Mouse (Mus musculus): ENCODE data around the gene Ccdc78. TPM values are rescaled to one million over a fixed set of nuclear protein-coding genes. Genes with fewer than 3 reads are reported as not detected.

Gene Ccdc78
- polyA plus RNA-seq, 1 experiment from 2014 or later, result 0.16 TPM

DNA sequence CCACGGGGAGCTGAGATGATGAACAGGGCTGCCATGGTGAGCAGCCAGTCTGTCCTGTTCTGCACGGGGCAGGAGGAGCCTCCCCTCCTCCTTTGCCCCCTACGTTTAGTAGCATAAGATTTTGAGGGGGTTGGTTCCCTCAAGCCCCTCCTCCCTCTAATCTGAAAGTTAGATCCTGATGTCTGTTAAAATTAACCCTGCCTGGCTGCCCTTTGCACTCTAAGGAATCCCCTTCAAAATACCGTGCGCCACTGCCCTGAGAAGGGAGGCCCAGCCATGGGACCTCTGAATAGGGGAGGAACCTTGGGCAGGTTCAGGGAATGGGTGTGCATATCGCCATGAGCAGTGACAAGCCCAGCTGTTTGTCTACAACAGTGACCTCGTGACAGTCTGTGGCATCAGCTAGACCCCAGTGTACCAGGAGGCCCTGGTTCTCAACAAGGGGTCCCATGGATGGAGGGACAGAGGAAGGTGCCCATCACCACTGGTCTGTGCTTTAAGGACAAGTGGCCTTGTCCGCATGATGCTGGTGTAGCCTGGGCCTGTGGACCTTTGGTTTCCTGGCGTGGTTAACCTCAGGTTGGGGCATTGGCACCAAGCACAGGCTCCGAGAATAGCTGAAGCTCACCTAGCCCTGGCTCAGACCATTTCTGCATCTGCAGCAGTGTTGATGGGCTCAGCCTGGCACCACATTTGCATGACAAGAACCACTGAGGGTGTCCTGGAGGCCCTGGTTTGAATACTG lies 10.9 kb upstream of the Ccdc78 start:
- Histone ChIP-seq H3K27ac (ENCODE audit: low read length) (no peak overlapping the region), H3K9me3 (ENCODE audit: low read length) (no peaks in the 10 kb centered on the region), H3K36me3 (ENCODE audit: insufficient read depth, low read length) (peaks cover 19% of the 10 kb centered on the region), H3K4me2 (replicated peaks; ENCODE audit: low read depth, low read length) (no peak overlapping the region), H3K4me3 (ENCODE audit: low read length) (no peak overlapping the region), H3K9ac (replicated peaks; ENCODE audit: low read length) (no peak overlapping the region), H3K27me3 (ENCODE audit: insufficient read depth, low read length) (no peaks in the 10 kb centered on the region), H3K4me1 (ENCODE audit: insufficient read depth, low read length) (peaks cover 8% of the 10 kb centered on the region)
- ATAC-seq (ENCODE audit: low FRiP score, low TSS enrichment), result peak; percentile 33; the same call in 1 of the 2 replicates
- WGBS, result 69% methylated on average over 10 of the region's 10 CpGs

DNA sequence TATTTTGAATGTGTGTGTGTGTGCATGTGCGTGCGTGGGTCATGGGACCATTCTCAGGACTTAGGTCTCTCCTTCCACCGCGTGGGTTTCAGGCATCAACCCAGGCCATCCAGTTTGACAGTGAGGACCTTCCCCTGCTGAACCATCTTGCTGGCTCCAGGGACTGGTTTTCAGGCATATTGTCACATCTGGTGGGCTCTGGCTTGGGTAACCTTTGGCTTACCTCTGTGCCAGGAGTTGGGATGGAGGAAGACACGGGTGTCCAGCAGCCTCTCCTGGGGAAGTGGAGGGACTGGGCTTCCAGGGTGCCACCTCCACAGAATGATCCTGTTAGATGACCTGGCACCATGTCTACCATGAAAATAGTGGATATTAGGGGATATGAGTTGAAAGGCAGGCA lies 8.4 kb upstream of the Ccdc78 start:
- no peaks in the 10 kb centered on the region for H3K9me3 ChIP-seq (ENCODE audit: low read length)
- ATAC-seq (ENCODE audit: low FRiP score, low TSS enrichment), result no peak
- no peak overlapping the region for H3K4me2 ChIP-seq (replicated peaks; ENCODE audit: low read depth, low read length)
- peaks cover 41% of the 10 kb centered on the region for H3K36me3 ChIP-seq (ENCODE audit: insufficient read depth, low read length)
- no peak overlapping the region for H3K9ac ChIP-seq (replicated peaks; ENCODE audit: low read length)
- peaks cover 8% of the 10 kb centered on the region for H3K4me1 ChIP-seq (ENCODE audit: insufficient read depth, low read length)
- H3K4me3 ChIP-seq (ENCODE audit: low read length), result no peak overlapping the region
- 94% methylated on average over 5 of the region's 5 CpGs for WGBS
- no peaks in the 10 kb centered on the region for H3K27me3 ChIP-seq (ENCODE audit: insufficient read depth, low read length)
- no peak overlapping the region for H3K27ac ChIP-seq (ENCODE audit: low read length)

DNA sequence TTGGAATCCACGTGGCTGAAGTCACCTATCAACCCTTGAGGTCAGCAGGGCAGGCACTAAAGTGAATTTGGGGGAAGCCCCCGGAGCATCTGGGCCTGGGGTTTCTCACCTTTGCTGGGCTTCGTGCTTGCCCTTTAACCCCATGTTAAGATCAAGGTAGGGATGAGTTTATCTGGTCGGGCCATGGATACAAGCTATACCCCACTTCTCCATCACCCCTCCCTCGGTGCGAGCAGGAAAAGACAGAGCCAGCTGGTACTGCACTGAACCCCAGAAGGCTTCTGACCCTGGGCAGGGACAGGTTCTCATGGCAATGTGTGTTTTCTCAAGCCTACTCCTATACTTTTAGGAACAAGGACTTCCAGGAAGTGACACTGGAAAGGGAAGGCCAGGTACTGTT lies 5.0 kb upstream of the Ccdc78 start:
- H3K36me3 ChIP-seq (ENCODE audit: insufficient read depth, low read length), result peaks cover 45% of the 10 kb centered on the region

DNA sequence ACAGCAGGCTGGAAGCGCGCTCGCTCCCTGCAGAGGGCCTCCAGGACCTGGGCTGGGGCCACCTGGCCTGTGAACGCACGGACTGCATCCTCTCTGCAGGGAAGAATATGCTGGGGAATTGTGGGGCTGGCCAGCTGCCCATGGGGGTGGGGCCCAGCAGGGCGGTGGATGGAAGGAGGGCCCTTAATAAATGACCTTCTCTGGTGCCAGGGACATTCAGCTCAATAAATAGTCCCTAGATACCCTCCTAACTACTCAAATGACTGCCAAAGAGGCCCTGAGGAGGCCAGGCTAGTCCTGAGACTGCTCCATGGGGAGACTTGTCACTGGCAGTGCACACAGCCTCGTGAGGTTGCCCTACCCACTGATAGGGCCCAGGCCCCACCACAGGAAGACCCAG lies 3.3 kb upstream of the Ccdc78 start:
- 81% methylated on average over 7 of the region's 7 CpGs for WGBS
- H3K27me3 ChIP-seq (ENCODE audit: insufficient read depth, low read length), result no peaks in the 10 kb centered on the region
- no peak for ATAC-seq (ENCODE audit: low FRiP score, low TSS enrichment)

More for the DNA sequence above, 5.0 kb upstream of the Ccdc78 start:
- H3K27me3 ChIP-seq (ENCODE audit: insufficient read depth, low read length), result no peaks in the 10 kb centered on the region
- no peak overlapping the region for H3K27ac ChIP-seq (ENCODE audit: low read length)
- no peak overlapping the region for H3K9ac ChIP-seq (replicated peaks; ENCODE audit: low read length)
- H3K4me1 ChIP-seq (ENCODE audit: insufficient read depth, low read length), result peaks cover 16% of the 10 kb centered on the region
- no peak overlapping the region for H3K4me3 ChIP-seq (ENCODE audit: low read length)
- no peak overlapping the region for H3K4me2 ChIP-seq (replicated peaks; ENCODE audit: low read depth, low read length)
- no peak for ATAC-seq (ENCODE audit: low FRiP score, low TSS enrichment)
- 70% methylated on average over 6 of the region's 6 CpGs for WGBS
- no peaks in the 10 kb centered on the region for H3K9me3 ChIP-seq (ENCODE audit: low read length)

DNA sequence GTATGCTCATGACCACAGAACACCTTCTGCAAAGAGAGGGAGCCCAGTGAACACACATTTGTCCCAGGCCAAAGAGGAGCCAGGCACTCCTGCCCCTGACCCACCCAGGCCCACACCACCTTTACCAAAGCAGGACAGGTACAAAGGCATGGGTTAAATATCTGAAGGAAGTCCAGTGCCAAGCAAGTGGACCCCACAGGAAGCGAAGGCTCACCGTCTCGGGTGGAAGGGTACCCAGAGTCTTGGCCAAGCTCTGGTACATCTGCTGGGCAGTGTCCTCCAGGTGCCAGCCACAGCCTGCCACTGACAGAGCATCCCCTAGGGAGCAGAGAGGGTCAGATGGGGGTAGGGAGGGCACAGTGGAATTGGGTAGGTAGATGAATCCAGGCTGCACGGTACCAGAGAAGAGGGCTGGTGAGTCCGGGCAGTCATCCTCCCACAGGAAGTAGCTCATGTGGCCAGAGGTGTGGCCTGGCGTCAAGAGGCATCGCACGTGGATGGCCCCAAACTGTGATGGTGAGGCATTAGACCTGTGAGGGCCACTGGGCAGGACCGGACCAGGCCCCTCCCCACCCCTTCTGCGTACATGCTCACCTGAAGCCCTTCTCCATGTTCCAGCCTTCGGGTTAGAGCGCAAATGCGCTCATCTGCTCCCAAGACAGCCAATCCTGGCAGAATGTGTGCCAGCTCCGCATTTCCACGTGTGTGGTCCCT lies 2.4 kb upstream of the Ccdc78 start:
- H3K36me3 ChIP-seq (ENCODE audit: insufficient read depth, low read length), result peaks cover 36% of the 10 kb centered on the region
- H3K4me2 ChIP-seq (replicated peaks; ENCODE audit: low read depth, low read length), result peak overlapping the region; percentile 90
- 71% methylated on average over 15 of the region's 15 CpGs for WGBS
- H3K9me3 ChIP-seq (ENCODE audit: low read length), result no peaks in the 10 kb centered on the region
- peak overlapping the region; percentile 85 for H3K4me3 ChIP-seq (ENCODE audit: low read length)
- peaks cover 16% of the 10 kb centered on the region for H3K4me1 ChIP-seq (ENCODE audit: insufficient read depth, low read length)
- no peak overlapping the region for H3K27ac ChIP-seq (ENCODE audit: low read length)
- ATAC-seq (ENCODE audit: low FRiP score, low TSS enrichment), result no peak
- H3K9ac ChIP-seq (replicated peaks; ENCODE audit: low read length), result peak overlapping the region; percentile 86
- no peaks in the 10 kb centered on the region for H3K27me3 ChIP-seq (ENCODE audit: insufficient read depth, low read length)

More for the DNA sequence above, 3.3 kb upstream of the Ccdc78 start:
- H3K4me2 ChIP-seq (replicated peaks; ENCODE audit: low read depth, low read length), result no peak overlapping the region
- H3K4me1 ChIP-seq (ENCODE audit: insufficient read depth, low read length), result peaks cover 16% of the 10 kb centered on the region
- H3K27ac ChIP-seq (ENCODE audit: low read length), result no peak overlapping the region
- H3K36me3 ChIP-seq (ENCODE audit: insufficient read depth, low read length), result peaks cover 36% of the 10 kb centered on the region
- H3K4me3 ChIP-seq (ENCODE audit: low read length), result no peak overlapping the region
- H3K9me3 ChIP-seq (ENCODE audit: low read length), result no peaks in the 10 kb centered on the region
- no peak overlapping the region for H3K9ac ChIP-seq (replicated peaks; ENCODE audit: low read length)

DNA sequence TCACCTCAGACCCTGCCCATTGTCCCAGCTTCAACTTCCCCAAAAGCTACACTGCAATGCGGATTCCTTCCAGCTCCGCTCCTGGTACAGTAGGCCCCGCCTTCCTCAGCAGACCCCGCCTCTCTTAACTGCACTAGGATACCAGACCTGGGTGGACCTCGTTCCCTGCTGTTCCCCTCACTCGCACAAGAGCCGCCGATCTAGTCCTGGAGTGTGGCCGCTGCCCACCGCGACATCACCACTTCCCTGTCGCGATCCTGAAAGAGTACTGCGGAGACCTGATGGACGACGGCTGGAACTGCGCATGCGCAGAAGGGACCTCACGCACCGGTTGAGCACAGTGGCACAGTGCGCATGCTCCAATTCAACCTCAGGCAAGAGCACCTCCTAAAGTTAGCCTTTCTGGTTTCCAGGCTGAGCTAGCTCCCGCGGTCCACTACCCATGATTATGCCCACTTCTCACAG lies 1.1 kb upstream of the Ccdc78 start, which contains the start of gene Haghl:
TSS of gene Haghl (minus strand) at position 393 of the 465 bp plus-strand sequence.
- H3K9ac ChIP-seq (replicated peaks; ENCODE audit: low read length), result peak within 1 kb of the TSS; percentile 86
- no peaks in the 10 kb centered on the region for H3K27me3 ChIP-seq (ENCODE audit: insufficient read depth, low read length)
- H3K9me3 ChIP-seq (ENCODE audit: low read length), result no peaks in the 10 kb centered on the region
- under 1% methylated on average over 23 of the region's 23 CpGs for WGBS
- H3K4me2 ChIP-seq (replicated peaks; ENCODE audit: low read depth, low read length), result peak within 1 kb of the TSS; percentile 90
- H3K4me3 ChIP-seq (ENCODE audit: low read length), result peak within 1 kb of the TSS; percentile 85
- H3K36me3 ChIP-seq (ENCODE audit: insufficient read depth, low read length), result peaks cover 30% of the 10 kb centered on the region
- peak; percentile 79 for ATAC-seq (ENCODE audit: low FRiP score, low TSS enrichment)
- H3K4me1 ChIP-seq (ENCODE audit: insufficient read depth, low read length), result peaks cover 16% of the 10 kb centered on the region
- peak within 1 kb of the TSS; percentile 95 for H3K27ac ChIP-seq (ENCODE audit: low read length)

DNA sequence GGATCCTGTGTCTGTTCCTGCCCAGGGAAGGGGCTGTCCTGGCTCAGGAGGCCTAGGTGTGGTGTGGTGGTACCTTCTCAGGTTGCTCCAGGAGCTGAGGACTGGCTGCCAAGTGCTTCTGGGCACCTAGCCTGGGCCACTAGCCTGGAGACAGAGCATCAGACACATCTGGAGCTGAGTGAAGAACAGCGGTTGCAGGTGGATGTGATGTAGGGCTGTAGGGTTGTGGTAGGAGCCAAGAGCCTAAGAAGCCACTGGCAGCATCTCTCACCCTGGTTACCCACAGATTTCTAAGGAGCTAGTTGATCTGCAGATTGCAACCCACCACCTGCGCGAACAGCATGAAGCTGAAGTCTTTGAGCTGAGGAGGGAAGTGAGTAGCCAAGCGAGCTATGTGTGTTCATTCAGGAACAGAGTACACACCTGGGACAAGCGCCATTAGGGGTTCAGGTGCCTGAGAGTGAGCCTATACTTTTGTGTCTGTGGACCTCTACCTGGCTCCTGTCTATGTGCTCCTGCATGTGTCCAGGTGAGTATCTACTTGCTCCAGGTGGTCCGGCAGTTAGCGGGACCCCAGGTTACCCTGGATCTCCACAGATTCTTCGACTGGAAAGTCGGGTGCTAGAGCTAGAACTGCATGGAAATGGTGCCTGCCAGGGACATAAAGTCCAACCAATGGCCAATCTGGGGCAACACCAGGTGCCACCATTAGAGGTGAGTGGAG lies 563 bp downstream of the Ccdc78 start:
- Histone ChIP-seq H3K4me3 (ENCODE audit: low read length) (no peak overlapping the region), H3K9me3 (ENCODE audit: low read length) (no peaks in the 10 kb centered on the region), H3K36me3 (ENCODE audit: insufficient read depth, low read length) (peaks cover 16% of the 10 kb centered on the region), H3K4me2 (replicated peaks; ENCODE audit: low read depth, low read length) (no peak overlapping the region), H3K27me3 (ENCODE audit: insufficient read depth, low read length) (no peaks in the 10 kb centered on the region), H3K4me1 (ENCODE audit: insufficient read depth, low read length) (peaks cover 29% of the 10 kb centered on the region), H3K9ac (replicated peaks; ENCODE audit: low read length) (no peak overlapping the region), H3K27ac (ENCODE audit: low read length) (no peak overlapping the region)
- no peak for ATAC-seq (ENCODE audit: low FRiP score, low TSS enrichment)
- WGBS, result 91% methylated on average over 9 of the region's 9 CpGs

DNA sequence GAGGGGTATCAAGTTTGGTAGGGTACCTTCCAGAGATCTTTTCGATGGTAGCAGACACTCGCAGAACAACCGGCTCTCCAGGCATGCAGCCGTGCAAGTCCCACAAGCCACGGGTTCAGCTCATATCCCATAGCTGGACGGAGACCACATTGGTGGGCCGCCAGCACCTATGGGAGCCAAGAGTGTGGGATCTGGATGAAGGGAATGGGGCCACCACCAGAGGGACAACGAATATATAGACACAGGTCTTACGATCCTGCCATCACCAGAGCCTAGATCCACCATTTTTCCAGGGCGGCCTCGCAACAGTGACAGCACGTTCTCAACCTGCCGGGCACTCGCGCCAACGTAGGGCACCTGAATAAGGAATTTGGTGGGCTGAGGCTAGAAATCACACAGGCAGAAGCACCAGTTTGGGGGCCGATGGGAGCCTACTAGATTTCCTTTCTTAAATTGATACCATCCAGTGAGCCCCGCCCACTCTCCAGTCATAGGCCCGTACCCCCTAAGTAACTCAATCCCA lies 5.0 kb downstream of the Ccdc78 start:
- peaks cover 54% of the 10 kb centered on the region for H3K4me1 ChIP-seq (ENCODE audit: insufficient read depth, low read length)
- H3K4me3 ChIP-seq (ENCODE audit: low read length), result peak overlapping the region; percentile 95
- H3K4me2 ChIP-seq (replicated peaks; ENCODE audit: low read depth, low read length), result peak overlapping the region; percentile 93
- WGBS, result 24% methylated on average over 19 of the region's 19 CpGs
- H3K27me3 ChIP-seq (ENCODE audit: insufficient read depth, low read length), result no peaks in the 10 kb centered on the region
- H3K27ac ChIP-seq (ENCODE audit: low read length), result peak overlapping the region; percentile 99
- H3K9me3 ChIP-seq (ENCODE audit: low read length), result no peaks in the 10 kb centered on the region
- 0 out of 2 replicates have a peak, but pooled peaks cover 2% of the 10 kb centered on the region for H3K36me3 ChIP-seq (ENCODE audit: insufficient read depth, low read length)
- H3K9ac ChIP-seq (replicated peaks; ENCODE audit: low read length), result peak overlapping the region; percentile 85
- ATAC-seq (ENCODE audit: low FRiP score, low TSS enrichment), result no peak

DNA sequence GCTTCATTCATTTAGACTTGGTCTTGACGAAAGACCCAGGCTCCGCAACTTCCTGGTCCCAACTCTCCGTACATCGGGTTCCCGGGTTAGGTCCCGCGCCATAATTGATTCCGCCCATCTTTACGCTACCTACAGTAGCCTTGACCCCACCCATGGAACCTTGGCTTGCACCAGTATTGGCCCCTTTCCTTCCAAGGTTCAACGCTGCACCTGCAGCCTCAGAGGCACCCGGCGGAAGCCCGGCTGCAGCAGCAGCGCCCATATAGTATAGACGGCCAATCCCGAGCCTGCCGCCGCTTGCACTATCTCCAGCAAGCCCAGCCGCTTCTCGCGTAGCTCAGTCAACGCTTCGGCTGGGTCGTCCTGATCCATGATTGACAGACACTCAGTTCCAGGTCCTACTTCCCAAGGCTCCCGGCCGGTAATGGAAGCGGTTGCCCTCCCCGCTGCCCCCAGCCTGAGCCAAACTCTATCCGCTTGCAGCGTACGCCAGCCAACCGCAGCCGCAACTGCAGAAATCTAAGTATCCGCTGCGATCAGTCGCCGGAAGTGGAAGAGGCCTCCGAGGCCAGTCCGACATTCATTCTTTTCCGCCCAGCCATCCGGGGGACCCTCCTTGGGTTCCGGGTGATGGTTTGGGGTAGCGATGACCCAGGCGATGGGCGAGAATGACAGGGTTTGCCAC lies 5.6 kb downstream of the Ccdc78 start:
- 0 out of 2 replicates have a peak, but pooled peaks cover 2% of the 10 kb centered on the region for H3K36me3 ChIP-seq (ENCODE audit: insufficient read depth, low read length)
- peak; percentile 42 for ATAC-seq (ENCODE audit: low FRiP score, low TSS enrichment)
- peak overlapping the region; percentile 85 for H3K9ac ChIP-seq (replicated peaks; ENCODE audit: low read length)
- peaks cover 56% of the 10 kb centered on the region for H3K4me1 ChIP-seq (ENCODE audit: insufficient read depth, low read length)
- under 1% methylated on average over 45 of the region's 45 CpGs for WGBS
- H3K9me3 ChIP-seq (ENCODE audit: low read length), result no peaks in the 10 kb centered on the region
- H3K4me2 ChIP-seq (replicated peaks; ENCODE audit: low read depth, low read length), result peak overlapping the region; percentile 93
- H3K27me3 ChIP-seq (ENCODE audit: insufficient read depth, low read length), result no peaks in the 10 kb centered on the region
- H3K27ac ChIP-seq (ENCODE audit: low read length), result peak overlapping the region; percentile 99
- H3K4me3 ChIP-seq (ENCODE audit: low read length), result peak overlapping the region; percentile 95

Data from kidney, embryonic 16.5 days (tissue).